Mouse (Mus musculus): ENCODE data around the gene 2010111I01Rik.

GRCm38 (mm10) chr13:63251118-63251889 is 286.6 kb downstream of the 2010111I01Rik start:
- TF ChIP-seq CTCF (IDR thresholded peaks at IDR 0.05; ENCODE audit: control insufficient read depth, insufficient read depth, low read length) (no peak), POLR2A (IDR thresholded peaks at IDR 0.05; ENCODE audit: borderline replicate concordance, control insufficient read depth, low read depth, low read length) (no peak)
